Mouse (Mus musculus): Measurements from ENCODE around the gene Reln.

DNA sequence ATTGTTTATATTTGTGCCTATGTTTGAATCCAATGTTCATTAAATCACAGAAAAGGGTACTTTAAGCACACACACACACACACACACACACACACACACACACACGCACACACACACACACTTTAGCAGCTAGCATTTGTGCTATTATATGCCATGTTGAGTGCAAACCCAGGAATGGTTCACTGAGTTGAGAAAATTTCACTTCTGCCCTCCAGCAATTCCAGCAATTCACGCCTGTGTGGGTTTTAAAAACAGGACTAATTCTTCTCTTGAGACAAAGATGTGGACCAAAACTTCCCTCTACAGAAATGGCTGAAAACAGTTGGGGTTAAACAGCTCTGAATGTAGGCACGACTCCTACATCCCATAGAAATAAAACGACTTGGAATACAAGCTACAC is 386.9 kb downstream of the Reln start:
- TF ChIP-seq CTCF (IDR thresholded peaks at IDR 0.05; ENCODE audit: borderline replicate concordance, insufficient read depth, low read length) = no peak
- no peak for TF ChIP-seq POLR2A (IDR thresholded peaks at IDR 0.05; ENCODE audit: low read depth, low read length)
